Mouse (Mus musculus) megakaryocyte, embryonic 14.5 days (primary cell): Measurements from ENCODE around the gene Pklr. TPM values are rescaled to one million over a fixed set of nuclear protein-coding genes. Genes with fewer than 3 reads are reported as not detected.

Experiments
- H3K27me3 ChIP-seq: replicated peaks from 2 replicates; pipeline ENCODE3; 2012; ENCODE audit warnings: inconsistent platforms
- H3K36me3 ChIP-seq: replicated peaks from 2 replicates; pipeline ENCODE3; 2012; ENCODE audit warnings: low read length, inconsistent platforms, mixed read lengths
- H3K4me1 ChIP-seq: 2 replicates; pipeline ENCODE4 v1.6.1; 2012; ENCODE audit warnings: inconsistent platforms
- H3K4me3 ChIP-seq: replicated peaks from 2 replicates; pipeline ENCODE3; 2012; ENCODE audit warnings: moderate library complexity, mild to moderate bottlenecking, inconsistent platforms
- H3K9me3 ChIP-seq: 2 replicates; pipeline ENCODE4 v1.6.1; 2012; ENCODE audit warnings: inconsistent platforms
- FLI1 ChIP-seq: IDR thresholded peaks from 2 replicates; pipeline ENCODE4 v1.6.1; 2012; ENCODE audit warnings: low read length, inconsistent platforms, mixed read lengths
- GATA1 ChIP-seq: IDR thresholded peaks from 3 replicates; pipeline ENCODE4 v1.6.1; 2012; ENCODE audit warnings: mixed read lengths, low read length, inconsistent platforms, borderline replicate concordance
- polyA plus RNA-seq: library from polyadenylated mRNA; stranded (reverse); fragments of >175 nt; gene quantifications from 2 replicates; pipeline ENCODE4 v1.2.3, GENCODE M21; 2012; ENCODE audit warnings: low replicate concordance; ENCODE audit not compliant: insufficient read depth

Pklr gene
- polyA plus RNA-seq, 1 experiment: 0.26 TPM

- no peak for TF ChIP-seq GATA1
- no peak for TF ChIP-seq FLI1
- Histone ChIP-seq H3K4me3 (no peak overlapping the region), H3K9me3 (no peaks in the 10 kb centered on the region), H3K36me3 (no peaks in the 10 kb centered on the region), H3K27me3 (peaks cover 26% of the 10 kb centered on the region), H3K4me1 (peaks cover 17% of the 10 kb centered on the region)
Measured at GRCm38 (mm10) chr3:89123313-89123712, 12.6 kb upstream of the Pklr start.

GRCm38 (mm10) chr3:89124241-89124640 is 11.7 kb upstream of the Pklr start:
- TF ChIP-seq GATA1: no peak
- TF ChIP-seq FLI1: no peak
- no peak overlapping the region for H3K4me3 ChIP-seq
- peaks cover 30% of the 10 kb centered on the region for H3K27me3 ChIP-seq
- no peaks in the 10 kb centered on the region for H3K36me3 ChIP-seq
- H3K4me1 ChIP-seq: peaks cover 22% of the 10 kb centered on the region
- no peaks in the 10 kb centered on the region for H3K9me3 ChIP-seq

- TF ChIP-seq GATA1: no peak
- Histone ChIP-seq H3K36me3 (no peaks in the 10 kb centered on the region), H3K4me1 (peaks cover 25% of the 10 kb centered on the region), H3K9me3 (no peaks in the 10 kb centered on the region), H3K27me3 (peaks cover 27% of the 10 kb centered on the region), H3K4me3 (no peak overlapping the region)
Measured at GRCm38 (mm10) chr3:89125981-89126380, 10.0 kb upstream of the Pklr start.

- no peak overlapping the region for H3K4me3 ChIP-seq
- TF ChIP-seq GATA1 (no peak), FLI1 (no peak)
- peaks cover 52% of the 10 kb centered on the region for H3K27me3 ChIP-seq
- H3K36me3 ChIP-seq: no peaks in the 10 kb centered on the region
- H3K4me1 ChIP-seq: peaks cover 30% of the 10 kb centered on the region
- no peaks in the 10 kb centered on the region for H3K9me3 ChIP-seq
Measured at GRCm38 (mm10) chr3:89129908-89130307, 6.0 kb upstream of the Pklr start.

GRCm38 (mm10) chr3:89131816-89132215 is 4.1 kb upstream of the Pklr start:
- Histone ChIP-seq H3K4me3 (no peak overlapping the region), H3K9me3 (no peaks in the 10 kb centered on the region), H3K36me3 (no peaks in the 10 kb centered on the region), H3K4me1 (peaks cover 38% of the 10 kb centered on the region), H3K27me3 (peaks cover 64% of the 10 kb centered on the region)
- TF ChIP-seq GATA1: no peak
- no peak for TF ChIP-seq FLI1

GRCm38 (mm10) chr3:89132285-89133062 is 3.5 kb upstream of the Pklr start:
- H3K4me3 ChIP-seq: peak overlapping the region; percentile 51
- no peak for TF ChIP-seq FLI1
- no peak for TF ChIP-seq GATA1
- no peaks in the 10 kb centered on the region for H3K36me3 ChIP-seq
- peaks cover 38% of the 10 kb centered on the region for H3K4me1 ChIP-seq
- H3K9me3 ChIP-seq: no peaks in the 10 kb centered on the region
- H3K27me3 ChIP-seq: peaks cover 67% of the 10 kb centered on the region

- no peaks in the 10 kb centered on the region for H3K36me3 ChIP-seq
- H3K4me3 ChIP-seq: no peak overlapping the region
- TF ChIP-seq GATA1 (no peak), FLI1 (no peak)
- H3K4me1 ChIP-seq: peaks cover 38% of the 10 kb centered on the region
- peaks cover 62% of the 10 kb centered on the region for H3K27me3 ChIP-seq
- H3K9me3 ChIP-seq: no peaks in the 10 kb centered on the region
Measured at GRCm38 (mm10) chr3:89133063-89133450, 2.9 kb upstream of the Pklr start.

- Histone ChIP-seq H3K27me3 (peaks cover 61% of the 10 kb centered on the region), H3K4me1 (peaks cover 34% of the 10 kb centered on the region), H3K4me3 (no peak overlapping the region), H3K36me3 (no peaks in the 10 kb centered on the region), H3K9me3 (no peaks in the 10 kb centered on the region)
- TF ChIP-seq FLI1 (no peak), GATA1 (no peak)
Measured at GRCm38 (mm10) chr3:89133752-89134151, 2.2 kb upstream of the Pklr start.

GRCm38 (mm10) chr3:89136365-89136764 is 423 bp downstream of the Pklr start:
- TF ChIP-seq FLI1 (no peak), GATA1 (no peak)
- Histone ChIP-seq H3K9me3 (no peaks in the 10 kb centered on the region), H3K4me3 (no peak overlapping the region), H3K36me3 (no peaks in the 10 kb centered on the region), H3K4me1 (peaks cover 28% of the 10 kb centered on the region), H3K27me3 (peaks cover 69% of the 10 kb centered on the region)

- H3K27me3 ChIP-seq: peaks cover 87% of the 10 kb centered on the region
- TF ChIP-seq FLI1: no peak
- TF ChIP-seq GATA1: no peak
- no peaks in the 10 kb centered on the region for H3K9me3 ChIP-seq
- H3K4me1 ChIP-seq: peaks cover 14% of the 10 kb centered on the region; the same call in 1 of the 2 replicates
- H3K4me3 ChIP-seq: no peak overlapping the region
- H3K36me3 ChIP-seq: no peaks in the 10 kb centered on the region
Measured at GRCm38 (mm10) chr3:89144821-89145220, 8.9 kb downstream of the Pklr start.
